Mouse (Mus musculus): ENCODE measurements around the gene Myt1.

GRCm38 (mm10) chr2:181763006-181763830 is at the start of gene Myt1:
- TF ChIP-seq CTCF (IDR thresholded peaks at IDR 0.05; ENCODE audit: borderline replicate concordance, insufficient read depth, low read length) (no peak), POLR2A (IDR thresholded peaks at IDR 0.05; ENCODE audit: low read depth, low read length) (no peak)

Data from embryonic fibroblast, embryonic 13.5 days (primary cell).